Mouse (Mus musculus) MEL (cell line): ENCODE results near the gene Hist1h2ag. TPM values are rescaled to one million over a fixed set of nuclear protein-coding genes. Genes with fewer than 3 reads are reported as not detected.

Experiments used
- DNase-seq: peaks from one replicate; pipeline ENCODE4 v3.0.0; 2011; ENCODE audit warnings: low read depth, low spot score
- H3K27ac ChIP-seq: 2 replicates; pipeline ENCODE4 v1.5.1; 2012; ENCODE audit warnings: low read depth, mild to moderate bottlenecking, control low read depth, low read length, moderate library complexity; ENCODE audit not compliant: control insufficient read depth
- H3K27me3 ChIP-seq, 2 experiments: fragments of 150-350 bp in 1 of 2; sonication (generic) in 1 of 2; 2 replicates each; pipeline ENCODE4 v1.6.1; 2012; ENCODE audit warnings: low read length in 2 of 2, mild to moderate bottlenecking in 2 of 2, improper control_type of control experiment in 1 of 2, moderate library complexity in 1 of 2; ENCODE audit not compliant: insufficient read depth in 2 of 2, control insufficient read depth in 1 of 2
- H3K36me3 ChIP-seq, 2 experiments: 2 replicates each; pipeline ENCODE4 v1.6.1; 2012 to 2014; ENCODE audit warnings: low read length in 2 of 2, improper control_type of control experiment in 1 of 2, inconsistent platforms in 1 of 2, mild to moderate bottlenecking in 1 of 2; ENCODE audit not compliant: insufficient read depth in 2 of 2, control insufficient read depth in 1 of 2
- H3K4me1 ChIP-seq, 2 experiments: fragments of 150-350 bp in 1 of 2; sonication (generic) in 1 of 2; 2 replicates each; pipeline ENCODE4 v1.6.1; 2012; ENCODE audit warnings: low read length in 2 of 2, improper control_type of control experiment in 1 of 2, mild to moderate bottlenecking in 1 of 2; ENCODE audit not compliant: insufficient read depth in 2 of 2, control insufficient read depth in 1 of 2
- H3K4me3 ChIP-seq, 2 experiments: fragments of 150-350 bp in 1 of 2; sonication (generic) in 1 of 2; 2 replicates each; pipeline ENCODE4 v1.5.1; 2012; ENCODE audit warnings: low read depth in 2 of 2, low read length in 2 of 2, mild to moderate bottlenecking in 2 of 2, moderate library complexity in 2 of 2, control low read depth in 1 of 2, improper control_type of control experiment in 1 of 2; ENCODE audit not compliant: control insufficient read depth in 1 of 2, insufficient read depth in 1 of 2
- H3K79me2 ChIP-seq: 2 replicates; pipeline ENCODE4 v1.6.1; 2012; ENCODE audit warnings: mild to moderate bottlenecking, low read length, moderate library complexity; ENCODE audit not compliant: control insufficient read depth, poor library complexity, insufficient read depth
- H3K9ac ChIP-seq: 2 replicates; pipeline ENCODE4 v1.6.1; 2012; ENCODE audit warnings: low read depth, mild to moderate bottlenecking, control low read depth, low read length, moderate library complexity; ENCODE audit not compliant: control insufficient read depth, poor library complexity, severe bottlenecking
- H3K9me3 ChIP-seq: fragments of 150-350 bp; sonication (generic); replicated peaks from 2 replicates; pipeline ENCODE4 v1.6.1; 2012; ENCODE audit warnings: mild to moderate bottlenecking, low read length, improper control_type of control experiment, moderate library complexity; ENCODE audit not compliant: insufficient read depth
- BHLHE40 ChIP-seq: IDR thresholded peaks from 2 replicates; pipeline ENCODE4 v1.6.1; 2012; ENCODE audit warnings: low read depth, mild to moderate bottlenecking, inconsistent platforms, low read length, improper control_type of control experiment, borderline replicate concordance
- CHD1 ChIP-seq: IDR thresholded peaks from 2 replicates; pipeline ENCODE4 v1.6.1; 2012; ENCODE audit warnings: low read depth, mild to moderate bottlenecking, inconsistent platforms, low read length, improper control_type of control experiment
- CTCF ChIP-seq, 3 experiments: IDR thresholded peaks in 2 of 3; conservative IDR thresholded peaks in 1 of 3; 2 replicates each; pipeline ENCODE4 v1.5.1; 2011 to 2012; ENCODE audit warnings: low read length in 3 of 3, low read depth in 2 of 3, mild to moderate bottlenecking in 2 of 3, improper control_type of control experiment in 1 of 3, inconsistent platforms in 1 of 3, mixed read lengths in 1 of 3, moderate library complexity in 1 of 3; ENCODE audit not compliant: control insufficient read depth in 1 of 3, insufficient read depth in 1 of 3, poor library complexity in 1 of 3, severe bottlenecking in 1 of 3
- EP300 ChIP-seq, 2 experiments: IDR thresholded peaks; 2 replicates each; pipeline ENCODE4 v1.6.1; 2011; ENCODE audit warnings: improper control_type of control experiment in 2 of 2, low read length in 2 of 2, low read depth in 1 of 2, mild to moderate bottlenecking in 1 of 2
- ETS1 ChIP-seq: IDR thresholded peaks from 2 replicates; pipeline ENCODE4 v1.6.1; 2012; ENCODE audit warnings: low read depth, mild to moderate bottlenecking, inconsistent platforms, low read length, improper control_type of control experiment, moderate library complexity
- GATA1 ChIP-seq: IDR thresholded peaks from 2 replicates; pipeline ENCODE4 v1.6.1; 2011; ENCODE audit warnings: low read depth, low read length, improper control_type of control experiment
- MAZ ChIP-seq: IDR thresholded peaks from 2 replicates; pipeline ENCODE4 v1.6.1; 2012; ENCODE audit warnings: low read depth, mild to moderate bottlenecking, inconsistent platforms, low read length, improper control_type of control experiment
- MEF2A ChIP-seq: IDR thresholded peaks from 2 replicates; pipeline ENCODE4 v1.6.1; 2014; ENCODE audit warnings: low read depth, mild to moderate bottlenecking, inconsistent platforms, low read length, improper control_type of control experiment; ENCODE audit not compliant: poor library complexity, insufficient replicate concordance, severe bottlenecking; ENCODE audit errors: extremely low read depth
- MXI1 ChIP-seq: IDR thresholded peaks from 2 replicates; pipeline ENCODE4 v1.6.1; 2011; ENCODE audit warnings: mild to moderate bottlenecking, low read depth, low read length, improper control_type of control experiment
- MYB ChIP-seq: IDR thresholded peaks from 2 replicates; pipeline ENCODE4 v1.6.1; 2011; ENCODE audit warnings: mild to moderate bottlenecking, low read depth, low read length, improper control_type of control experiment
- NELFE ChIP-seq: IDR thresholded peaks from 2 replicates; pipeline ENCODE4 v1.6.1; 2011; ENCODE audit warnings: low read depth, low read length, improper control_type of control experiment
- POLR2A ChIP-seq, 2 experiments: IDR thresholded peaks; 2 replicates each; pipeline ENCODE4 v1.6.1; 2011 to 2012; ENCODE audit warnings: low read length in 2 of 2, mild to moderate bottlenecking in 2 of 2, control low read depth in 1 of 2, improper control_type of control experiment in 1 of 2, low read depth in 1 of 2, moderate library complexity in 1 of 2; ENCODE audit not compliant: control insufficient read depth in 1 of 2, insufficient read depth in 1 of 2, poor library complexity in 1 of 2
- POLR2AphosphoS5 ChIP-seq: IDR thresholded peaks from 2 replicates; pipeline ENCODE4 v1.6.1; 2012; ENCODE audit warnings: low read depth, borderline replicate concordance, mild to moderate bottlenecking, inconsistent platforms, low read length, moderate library complexity, mixed read lengths
- SMC3 ChIP-seq: IDR thresholded peaks from 2 replicates; pipeline ENCODE4 v1.6.1; 2011; ENCODE audit warnings: low read depth, low read length, improper control_type of control experiment
- TAL1 ChIP-seq: IDR thresholded peaks from 2 replicates; pipeline ENCODE4 v1.6.1; 2012; ENCODE audit warnings: mild to moderate bottlenecking, inconsistent platforms, low read length, moderate library complexity, mixed read lengths
- TBP ChIP-seq: IDR thresholded peaks from 2 replicates; pipeline ENCODE4 v1.8.0; 2011; ENCODE audit warnings: low read depth, low read length, improper control_type of control experiment
- ZC3H11A ChIP-seq: IDR thresholded peaks from 2 replicates; pipeline ENCODE4 v1.6.1; 2012; ENCODE audit warnings: low read depth, mild to moderate bottlenecking, inconsistent platforms, low read length, improper control_type of control experiment
- ZKSCAN1 ChIP-seq: IDR thresholded peaks from 2 replicates; pipeline ENCODE4 v1.6.1; 2012; ENCODE audit warnings: low read depth, mild to moderate bottlenecking, inconsistent platforms, low read length, improper control_type of control experiment, moderate library complexity
- ZMIZ1 ChIP-seq: IDR thresholded peaks from 2 replicates; pipeline ENCODE4 v1.6.1; 2012; ENCODE audit warnings: low read depth, mild to moderate bottlenecking, inconsistent platforms, low read length, improper control_type of control experiment, moderate library complexity
- ZNF384 ChIP-seq: IDR thresholded peaks from 2 replicates; pipeline ENCODE4 v1.6.1; 2012; ENCODE audit warnings: low read depth, mild to moderate bottlenecking, inconsistent platforms, low read length, improper control_type of control experiment
- polyA plus RNA-seq, 2 experiments: library from polyadenylated mRNA; stranded (reverse) in 1 of 2; unstranded in 1 of 2; fragments of >175 nt in 1 of 2; fragments of >200 nt in 1 of 2; gene quantifications; 2 replicates each; pipeline versions ENCODE4 v1.2.1 to v1.2.4; 2012; ENCODE audit warnings: low replicate concordance in 2 of 2, low read depth in 1 of 2; ENCODE audit not compliant: insufficient read length in 2 of 2, insufficient read depth in 1 of 2, missing spikeins in 1 of 2
- total RNA-seq: library from RNA; depleted of rRNA; stranded (reverse); fragments of 300-350 nt; gene quantifications from 2 replicates; pipeline ENCODE4 v1.2.3, GENCODE M21; 2012

The Hist1h2ag gene
- total and polyA plus RNA-seq, 3 experiments = 5.9 to 766 TPM; not detected in 1

DNA sequence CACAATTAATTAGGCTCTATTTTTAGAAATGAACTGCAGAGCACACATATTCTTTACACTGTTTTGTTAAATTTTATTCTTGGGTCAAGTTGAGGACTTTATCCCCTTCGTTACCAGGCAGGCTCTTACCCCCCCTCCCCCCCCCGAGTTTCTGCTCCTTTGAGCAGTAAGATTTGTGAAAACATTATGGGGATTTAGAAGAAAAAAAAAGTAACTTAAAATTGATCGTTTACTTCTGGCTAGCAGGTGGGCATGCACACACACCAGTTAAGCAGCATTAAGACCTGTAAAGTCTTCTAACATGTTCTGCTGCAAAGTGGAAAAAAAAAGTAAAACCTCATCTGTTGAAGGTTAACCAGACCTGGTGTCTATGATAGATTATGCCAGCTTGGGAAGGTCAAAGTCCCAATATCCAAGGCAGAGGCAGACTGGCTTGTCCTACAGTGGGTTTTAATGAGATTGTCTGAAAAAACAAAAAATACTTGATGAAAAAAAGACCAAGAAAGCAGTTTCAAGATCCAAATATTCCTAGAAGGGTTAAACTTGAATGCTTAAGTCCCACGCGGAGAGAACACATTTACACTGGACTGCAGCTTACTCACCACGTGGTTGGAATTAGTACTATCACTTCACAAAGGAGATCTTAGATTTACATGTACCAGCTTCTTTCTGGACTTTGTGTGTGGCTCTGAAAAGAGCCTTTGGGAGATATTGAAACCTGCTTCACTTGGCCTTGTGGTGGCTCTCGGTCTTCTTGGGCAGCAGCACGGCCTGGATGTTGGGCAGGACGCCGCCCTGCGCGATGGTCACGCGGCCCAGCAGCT is 8.1 kb downstream of the Hist1h2ag start:
- DNase-seq = peak; percentile 81
- Histone ChIP-seq H3K9me3 (no peaks in the 10 kb centered on the region), H3K79me2 (no peaks in the 10 kb centered on the region; the same call in 1 of the 2 replicates), H3K36me3 (peaks cover 0 to 22% of the 10 kb centered on the region in 2 experiments; a peak in 2 of 4 replicates), H3K4me3 (peak overlapping the region; percentile 17 to 43), H3K4me1 (peaks cover 0 to 4% of the 10 kb centered on the region in 2 experiments; a peak in 2 of 4 replicates), H3K27me3 (no peaks in the 10 kb centered on the region), H3K27ac (peak overlapping the region; percentile 82), H3K9ac (peak overlapping the region; percentile 68)
- peak; percentile 21; the same call in 1 of the 2 replicates for TF ChIP-seq TBP
- TF ChIP-seq MYB = no peak
- TF ChIP-seq ZMIZ1 = no peak
- peak; percentile 89; the same call in 1 of the 2 replicates for TF ChIP-seq POLR2AphosphoS5
- no peak for TF ChIP-seq ZC3H11A
- 0 out of 2 replicates have a peak, but pooled peaks have one; percentile 4 for TF ChIP-seq TAL1
- TF ChIP-seq POLR2A (IDR thresholded peaks at IDR 0.05; ENCODE audit: control insufficient read depth in 1 of 2, insufficient read depth in 1 of 2, low read depth in 1 of 2, low read length in 2 of 2, poor library complexity in 1 of 2) = peak; percentile 76 to 93; a peak in 2 of 4 replicates

DNA sequence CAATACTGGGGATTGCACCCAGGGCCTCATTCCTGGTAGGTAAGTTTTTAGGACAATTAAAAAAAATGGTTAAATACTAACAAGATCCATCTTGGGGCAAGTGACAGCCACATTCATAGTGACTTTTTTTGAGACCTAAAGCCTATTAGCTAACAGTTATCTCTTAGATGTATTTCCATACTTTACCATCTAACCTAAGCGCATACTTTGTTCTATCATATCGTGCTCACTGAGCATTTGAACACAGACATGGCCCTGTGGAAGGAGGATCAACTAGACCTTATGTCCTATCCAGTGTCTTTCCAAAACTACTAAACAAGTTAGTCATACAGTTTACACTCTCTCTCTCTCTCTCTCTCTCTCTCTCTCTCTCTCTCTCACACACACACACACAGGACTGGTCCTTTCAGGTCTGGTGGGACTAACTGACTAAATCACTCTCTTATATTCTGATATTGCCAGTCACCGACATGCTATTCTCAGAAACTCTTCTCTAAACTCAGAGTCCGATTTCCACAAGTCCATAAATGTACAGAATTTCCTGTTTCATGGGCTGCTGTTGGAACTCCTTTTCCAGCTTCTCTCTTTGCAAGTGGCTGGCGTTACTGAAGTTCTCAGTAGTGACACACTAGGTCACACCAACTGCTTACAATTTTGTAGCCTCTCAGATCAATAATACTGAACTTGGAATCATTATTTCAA is 8.9 kb downstream of the Hist1h2ag start:
- H3K36me3 ChIP-seq = peaks cover 0 to 22% of the 10 kb centered on the region in 2 experiments; a peak in 2 of 4 replicates
- TF ChIP-seq ZNF384 = no peak
- no peak for TF ChIP-seq MXI1
- no peak for TF ChIP-seq EP300 (IDR thresholded peaks at IDR 0.05; ENCODE audit: low read depth in 1 of 2, low read length in 2 of 2)
- TF ChIP-seq ZC3H11A = no peak
- no peak for TF ChIP-seq MYB
- no peak for TF ChIP-seq MEF2A
- TF ChIP-seq SMC3 = no peak
- TF ChIP-seq CTCF (IDR thresholded peaks at IDR 0.05 in 2 of 3, conservative IDR thresholded peaks at IDR 0.05 in 1 of 3; ENCODE audit: control insufficient read depth in 1 of 3, insufficient read depth in 1 of 3, low read depth in 2 of 3, low read length in 3 of 3, poor library complexity in 1 of 3, severe bottlenecking in 1 of 3) = no peak
- no peak for TF ChIP-seq TBP
- no peak for TF ChIP-seq GATA1
- no peak for TF ChIP-seq ZKSCAN1
- TF ChIP-seq CHD1 = no peak
- TF ChIP-seq MAZ = no peak
- TF ChIP-seq ETS1 = no peak
- no peak for TF ChIP-seq BHLHE40
- no peak for TF ChIP-seq NELFE
- peak overlapping the region; percentile 17 to 43; a peak in 3 of 4 replicates for H3K4me3 ChIP-seq
- H3K4me1 ChIP-seq = peaks cover 0 to 4% of the 10 kb centered on the region in 2 experiments; a peak in 2 of 4 replicates
- peak overlapping the region; percentile 56; the same call in 1 of the 2 replicates for H3K27ac ChIP-seq
- H3K9ac ChIP-seq = peak overlapping the region; percentile 68
- DNase-seq = peak; percentile 75
- no peaks in the 10 kb centered on the region; the same call in 1 of the 2 replicates for H3K79me2 ChIP-seq
- H3K27me3 ChIP-seq = no peaks in the 10 kb centered on the region
- H3K9me3 ChIP-seq = no peaks in the 10 kb centered on the region
